Mouse (Mus musculus): ENCODE data around the gene Ola1. TPM values are rescaled to one million over a fixed set of nuclear protein-coding genes. Genes with fewer than 3 reads are reported as not detected.

Ola1 gene
- polyA plus RNA-seq, 1 experiment from 2014 or later, result 80.8 TPM

GRCm38 (mm10) chr2:73080084-73080483 lies 138.6 kb downstream of the Ola1 start:
- Histone ChIP-seq H3K4me3 (no peak overlapping the region), H3K27ac (no peak overlapping the region), H3K27me3 (ENCODE audit: insufficient read depth, poor library complexity, severe bottlenecking) (no peaks in the 10 kb centered on the region), H3K4me1 (peaks cover 14% of the 10 kb centered on the region), H3K9me3 (no peaks in the 10 kb centered on the region), H3K36me3 (no peaks in the 10 kb centered on the region)
- 0% methylated on average over 2 of the region's 2 CpGs for WGBS
- DNase-seq (ENCODE audit: low spot score), result no peak

GRCm38 (mm10) chr2:73079311-73079710 lies 139.4 kb downstream of the Ola1 start:
- peaks cover 14% of the 10 kb centered on the region for H3K4me1 ChIP-seq
- WGBS, result 66% methylated on average over 15 of the region's 15 CpGs
- no peaks in the 10 kb centered on the region for H3K36me3 ChIP-seq
- DNase-seq (ENCODE audit: low spot score), result peak; percentile 61
- no peaks in the 10 kb centered on the region for H3K9me3 ChIP-seq
- H3K27me3 ChIP-seq (ENCODE audit: insufficient read depth, poor library complexity, severe bottlenecking), result no peaks in the 10 kb centered on the region
- no peak overlapping the region for H3K4me3 ChIP-seq
- 0 out of 2 replicates have a peak overlapping the region, but pooled peaks have one; percentile 22 for H3K27ac ChIP-seq

DNA sequence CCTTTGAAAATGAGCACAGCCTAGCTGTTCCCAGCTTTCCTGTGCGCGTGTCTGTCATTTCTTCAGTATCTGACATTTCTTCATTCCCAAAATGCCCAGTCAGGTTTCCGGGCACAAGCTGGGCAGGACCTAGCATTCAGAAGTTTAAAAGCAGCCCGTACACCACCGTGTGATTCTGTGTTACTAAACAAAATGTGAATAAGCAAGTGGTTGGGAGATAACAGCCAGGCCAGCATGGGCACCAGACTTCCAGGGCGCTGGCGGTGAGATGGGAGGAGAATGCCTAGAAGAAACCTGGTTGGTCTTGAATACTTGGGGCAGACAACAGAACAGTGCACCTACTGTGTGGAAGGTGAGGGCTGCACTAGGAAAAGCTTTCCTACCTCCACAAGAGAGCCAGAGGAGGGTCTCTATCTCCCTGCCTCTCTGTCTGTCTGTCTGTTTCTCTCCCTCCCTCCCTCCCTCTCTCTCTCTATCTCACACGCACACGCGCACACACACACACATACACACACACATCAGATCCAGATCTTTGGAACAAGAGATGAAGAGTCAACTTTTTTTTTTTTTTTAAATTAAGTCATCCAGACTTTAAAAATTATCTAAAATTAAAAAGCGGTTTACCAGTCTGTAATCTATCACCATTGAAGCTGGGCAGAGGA lies 144.8 kb downstream of the Ola1 start:
- WGBS, result 87% methylated on average over 11 of the region's 11 CpGs
- Histone ChIP-seq H3K4me3 (no peak overlapping the region), H3K4me1 (peaks cover 12% of the 10 kb centered on the region; the same call in 1 of the 2 replicates), H3K9me3 (no peaks in the 10 kb centered on the region), H3K36me3 (no peaks in the 10 kb centered on the region), H3K27me3 (ENCODE audit: insufficient read depth, poor library complexity, severe bottlenecking) (no peaks in the 10 kb centered on the region), H3K27ac (no peak overlapping the region)
- DNase-seq (ENCODE audit: low spot score), result peak; percentile 31

DNA sequence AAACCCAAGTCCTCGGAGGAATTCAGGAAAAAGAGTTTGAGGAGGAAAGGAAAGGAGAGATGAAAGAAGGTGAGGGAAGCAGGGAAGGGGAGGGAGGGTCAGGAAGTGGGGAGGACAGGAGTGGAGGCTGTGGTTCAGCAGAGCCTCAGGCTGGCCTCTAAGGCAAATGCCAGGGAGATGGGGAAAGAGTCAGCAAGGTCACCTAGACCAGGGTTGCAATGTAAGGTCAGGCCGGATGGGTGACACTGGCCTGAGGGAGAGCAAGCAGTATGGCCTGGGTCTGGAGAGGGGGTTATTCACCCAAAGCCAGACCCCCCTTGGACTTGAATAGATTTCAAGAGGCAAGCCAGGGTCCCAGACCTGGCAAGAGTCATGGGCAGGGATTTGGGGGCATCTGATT lies 147.5 kb downstream of the Ola1 start:
- H3K4me1 ChIP-seq, result peaks cover 23% of the 10 kb centered on the region
- no peaks in the 10 kb centered on the region for H3K9me3 ChIP-seq
- no peak overlapping the region for H3K27ac ChIP-seq
- no peaks in the 10 kb centered on the region for H3K36me3 ChIP-seq
- no peaks in the 10 kb centered on the region for H3K27me3 ChIP-seq (ENCODE audit: insufficient read depth, poor library complexity, severe bottlenecking)
- no peak overlapping the region for H3K4me3 ChIP-seq
- 75% methylated on average over 2 of the region's 2 CpGs for WGBS
- DNase-seq (ENCODE audit: low spot score), result no peak

DNA sequence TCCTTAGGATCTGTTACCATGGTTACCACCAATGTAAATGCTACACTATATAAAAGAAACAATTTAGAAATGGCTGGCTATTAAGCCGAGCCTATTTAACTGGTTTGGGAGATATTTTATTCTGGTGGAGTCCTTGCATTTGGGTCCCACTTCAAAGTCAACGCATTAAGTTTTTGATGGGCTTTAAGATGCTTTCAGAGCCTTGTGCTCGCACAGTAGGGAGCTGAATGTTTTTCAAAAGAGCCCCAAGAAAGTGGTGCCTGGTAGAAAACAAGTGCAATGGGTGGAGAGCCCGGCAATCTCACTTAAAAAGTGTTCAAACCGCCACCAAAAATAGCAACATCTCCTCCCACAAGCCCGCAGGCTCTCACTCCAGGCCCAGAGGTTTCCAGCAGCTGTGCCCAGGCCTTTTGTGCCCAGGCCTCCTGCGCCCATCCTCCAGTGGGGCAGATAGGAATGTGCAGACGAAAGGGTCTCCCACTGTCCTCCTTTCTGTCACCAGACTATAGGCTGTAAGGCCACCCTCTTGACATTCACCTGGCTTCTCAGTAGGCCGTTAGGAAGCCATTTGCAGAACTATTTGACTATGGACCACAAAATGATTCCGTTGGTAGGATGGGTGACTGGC lies 148.2 kb downstream of the Ola1 start:
- H3K27me3 ChIP-seq (ENCODE audit: insufficient read depth, poor library complexity, severe bottlenecking), result no peaks in the 10 kb centered on the region
- no peak overlapping the region for H3K4me3 ChIP-seq
- WGBS, result 43% methylated on average over 10 of the region's 10 CpGs
- no peak overlapping the region for H3K27ac ChIP-seq
- DNase-seq (ENCODE audit: low spot score), result no peak
- H3K4me1 ChIP-seq, result peaks cover 23% of the 10 kb centered on the region
- H3K9me3 ChIP-seq, result no peaks in the 10 kb centered on the region
- H3K36me3 ChIP-seq, result no peaks in the 10 kb centered on the region

- H3K27me3 ChIP-seq (ENCODE audit: insufficient read depth, poor library complexity, severe bottlenecking), result no peaks in the 10 kb centered on the region
- H3K36me3 ChIP-seq, result no peaks in the 10 kb centered on the region
- H3K27ac ChIP-seq, result no peak overlapping the region
- no peaks in the 10 kb centered on the region for H3K9me3 ChIP-seq
- no peak overlapping the region for H3K4me3 ChIP-seq
- WGBS, result 84% methylated on average over 7 of the region's 7 CpGs
- DNase-seq (ENCODE audit: low spot score), result no peak
- H3K4me1 ChIP-seq, result peaks cover 23% of the 10 kb centered on the region
These were observed 149.4 kb downstream of the Ola1 start for GRCm38 (mm10) chr2:73069223-73069825.

GRCm38 (mm10) chr2:73066307-73067167 lies 152.2 kb downstream of the Ola1 start:
- Histone ChIP-seq H3K27me3 (ENCODE audit: insufficient read depth, poor library complexity, severe bottlenecking) (peaks cover 4% of the 10 kb centered on the region; the same call in 1 of the 2 replicates), H3K4me3 (0 out of 2 replicates have a peak overlapping the region, but pooled peaks have one; percentile 35), H3K4me1 (peaks cover 20% of the 10 kb centered on the region), H3K9me3 (no peaks in the 10 kb centered on the region), H3K27ac (no peak overlapping the region; the same call in 1 of the 2 replicates), H3K36me3 (no peaks in the 10 kb centered on the region)
- DNase-seq (ENCODE audit: low spot score), result no peak
- 17% methylated on average over 20 of the region's 20 CpGs for WGBS

DNA sequence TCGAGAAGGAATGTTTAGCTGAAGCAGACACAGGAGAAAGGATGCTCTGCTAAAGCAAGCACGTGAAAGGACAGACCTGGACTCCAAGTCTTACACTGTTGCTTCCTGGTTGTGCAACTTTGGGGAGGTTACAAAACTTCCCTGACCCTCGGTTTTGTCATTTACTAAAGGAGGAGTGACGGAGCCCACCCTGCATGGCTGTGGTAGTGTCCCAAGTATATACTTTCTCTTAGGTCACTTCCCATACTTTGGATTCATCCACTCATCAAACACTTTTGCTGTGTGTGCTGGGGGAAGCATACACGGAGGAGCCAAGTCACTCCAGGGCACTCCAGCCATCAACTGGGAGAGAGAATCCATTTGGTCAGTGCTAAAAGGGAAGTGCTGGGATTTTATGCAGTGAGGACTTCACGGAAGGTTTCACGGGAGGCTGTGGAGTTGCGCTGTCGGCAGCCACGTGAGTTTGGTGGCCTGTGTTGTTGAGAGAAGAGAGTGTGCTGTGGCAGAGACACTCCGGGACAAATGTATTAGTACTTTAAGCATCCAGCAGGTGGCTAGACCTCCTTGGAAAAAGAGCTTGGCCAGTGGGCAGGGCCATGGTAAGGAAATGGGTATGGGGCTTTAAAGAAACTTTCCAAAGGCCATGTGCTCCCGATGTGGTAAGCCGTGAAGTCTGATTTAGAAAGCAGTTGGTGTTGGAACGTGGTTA lies 154.7 kb downstream of the Ola1 start:
- Histone ChIP-seq H3K27me3 (ENCODE audit: insufficient read depth, poor library complexity, severe bottlenecking) (peaks cover 4% of the 10 kb centered on the region; the same call in 1 of the 2 replicates), H3K27ac (no peak overlapping the region), H3K36me3 (no peaks in the 10 kb centered on the region), H3K4me3 (no peak overlapping the region), H3K9me3 (no peaks in the 10 kb centered on the region), H3K4me1 (peaks cover 20% of the 10 kb centered on the region)
- no peak for DNase-seq (ENCODE audit: low spot score)
- 69% methylated on average over 14 of the region's 14 CpGs for WGBS

- Histone ChIP-seq H3K27me3 (ENCODE audit: insufficient read depth, poor library complexity, severe bottlenecking) (peaks cover 4% of the 10 kb centered on the region; the same call in 1 of the 2 replicates), H3K36me3 (no peaks in the 10 kb centered on the region), H3K9me3 (no peaks in the 10 kb centered on the region), H3K4me3 (no peak overlapping the region), H3K4me1 (peaks cover 9% of the 10 kb centered on the region), H3K27ac (no peak overlapping the region; the same call in 1 of the 2 replicates)
- 67% methylated on average over 6 of the region's 6 CpGs for WGBS
- DNase-seq (ENCODE audit: low spot score), result no peak
These were observed 158.5 kb downstream of the Ola1 start for GRCm38 (mm10) chr2:73060259-73060585.

GRCm38 (mm10) chr2:73059550-73060258 lies 159.0 kb downstream of the Ola1 start:
- no peak overlapping the region for H3K4me3 ChIP-seq
- no peak for DNase-seq (ENCODE audit: low spot score)
- no peaks in the 10 kb centered on the region for H3K36me3 ChIP-seq
- H3K4me1 ChIP-seq, result peaks cover 9% of the 10 kb centered on the region
- peaks cover 4% of the 10 kb centered on the region; the same call in 1 of the 2 replicates for H3K27me3 ChIP-seq (ENCODE audit: insufficient read depth, poor library complexity, severe bottlenecking)
- H3K9me3 ChIP-seq, result no peaks in the 10 kb centered on the region
- H3K27ac ChIP-seq, result no peak overlapping the region; the same call in 1 of the 2 replicates
- 25% methylated on average over 12 of the region's 12 CpGs for WGBS

DNA sequence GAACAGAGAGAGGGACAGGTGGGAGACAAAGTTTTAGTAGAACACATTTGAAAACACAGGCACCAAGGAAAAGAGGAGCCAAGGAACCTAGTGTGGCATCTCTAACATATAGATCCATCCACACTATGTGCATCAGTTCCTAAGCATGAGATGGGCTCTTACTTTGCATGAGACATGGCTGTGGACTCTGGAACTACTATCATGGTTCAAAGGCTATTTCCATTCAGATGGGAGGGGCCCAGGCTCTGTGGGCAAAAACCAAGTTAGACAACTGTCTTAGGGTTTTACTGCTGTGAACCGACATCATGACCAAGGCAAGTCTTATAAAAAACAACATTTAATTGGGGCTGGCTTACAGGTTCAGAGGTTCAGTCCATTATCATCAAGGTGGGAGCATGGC lies 160.4 kb downstream of the Ola1 start:
- Histone ChIP-seq H3K4me3 (no peak overlapping the region), H3K27me3 (ENCODE audit: insufficient read depth, poor library complexity, severe bottlenecking) (peaks cover 4% of the 10 kb centered on the region; the same call in 1 of the 2 replicates), H3K36me3 (no peaks in the 10 kb centered on the region), H3K9me3 (no peaks in the 10 kb centered on the region), H3K27ac (no peak overlapping the region), H3K4me1 (peaks cover 11% of the 10 kb centered on the region)
- no peak for DNase-seq (ENCODE audit: low spot score)
- 85% methylated on average over 1 of the region's 1 CpGs for WGBS

DNA sequence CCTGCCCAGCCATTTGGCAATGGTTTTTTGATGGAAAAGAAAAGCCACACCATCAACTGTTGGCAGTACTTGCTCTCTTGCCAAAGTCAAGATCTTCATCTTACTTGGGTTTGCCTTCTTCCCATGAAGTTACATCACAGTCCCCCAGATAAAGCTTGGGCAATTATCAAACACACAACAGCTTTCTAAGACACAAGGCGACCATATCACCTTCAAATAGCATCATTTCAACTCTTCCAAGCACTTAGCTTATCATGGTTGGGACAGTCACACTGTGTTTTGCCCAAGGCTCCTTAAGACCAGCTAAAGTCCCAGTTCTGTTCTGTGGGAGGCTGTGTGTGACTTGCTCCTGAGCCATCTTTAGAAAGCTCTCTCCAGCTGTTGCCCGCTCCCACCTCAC lies 161.1 kb downstream of the Ola1 start:
- H3K4me1 ChIP-seq, result peaks cover 11% of the 10 kb centered on the region
- H3K4me3 ChIP-seq, result no peak overlapping the region
- WGBS, result 81% methylated on average over 2 of the region's 2 CpGs
- H3K36me3 ChIP-seq, result 0 out of 2 replicates have a peak, but pooled peaks cover 3% of the 10 kb centered on the region
- no peak for DNase-seq (ENCODE audit: low spot score)
- H3K27me3 ChIP-seq (ENCODE audit: insufficient read depth, poor library complexity, severe bottlenecking), result peaks cover 4% of the 10 kb centered on the region; the same call in 1 of the 2 replicates
- H3K27ac ChIP-seq, result no peak overlapping the region
- H3K9me3 ChIP-seq, result no peaks in the 10 kb centered on the region

Data from heart, embryonic 10.5 days (tissue).